Mouse (Mus musculus): ENCODE measurements around the gene Aqp8.

DNA sequence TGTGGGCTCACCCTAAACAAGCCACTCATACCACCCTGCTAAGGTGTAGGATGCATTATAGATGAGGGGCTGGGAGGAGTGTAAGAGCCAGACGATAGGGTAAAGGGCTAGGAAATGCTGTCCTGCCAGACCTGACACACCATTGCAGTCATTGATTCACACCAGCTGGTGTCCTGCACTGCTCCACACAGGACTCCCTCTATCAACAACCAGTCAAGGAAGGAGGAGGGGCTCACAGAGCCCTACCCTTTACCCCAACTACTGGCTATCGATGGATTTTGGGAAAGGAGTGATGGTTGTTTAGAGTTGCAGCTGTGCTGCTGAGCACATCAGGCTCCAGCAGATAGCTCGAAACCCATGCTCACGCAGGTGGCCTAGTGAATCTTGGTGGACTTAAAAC, 45.3 kb upstream of the Aqp8 start:
- TF ChIP-seq CTCF (IDR thresholded peaks at IDR 0.05; ENCODE audit: low read depth, low read length) = no peak
- TF ChIP-seq POLR2A (IDR thresholded peaks at IDR 0.05; ENCODE audit: borderline replicate concordance, low read depth, low read length) = no peak

Measured in bone marrow macrophage, adult 2 months (primary cell).